Mouse (Mus musculus): ENCODE results near the gene Il27ra. TPM values are rescaled to one million over a fixed set of nuclear protein-coding genes. Genes with fewer than 3 reads are reported as not detected.

The Il27ra gene
- polyA plus RNA-seq, 1 experiment from 2014 or later = 0.13 TPM

GRCm38 (mm10) chr8:84039050-84039449 lies 3.3 kb downstream of the Il27ra start:
- Histone ChIP-seq H3K4me1 (ENCODE audit: control insufficient read depth, insufficient read depth, low read length) (peaks cover 5% of the 10 kb centered on the region; the same call in 1 of the 2 replicates), H3K9me3 (ENCODE audit: control insufficient read depth, low read length) (no peaks in the 10 kb centered on the region), H3K4me2 (ENCODE audit: low read depth) (no peak overlapping the region), H3K27ac (ENCODE audit: low read depth, low read length) (no peak overlapping the region), H3K9ac (ENCODE audit: low read length) (no peak overlapping the region), H3K27me3 (ENCODE audit: control insufficient read depth, insufficient read depth, low read length) (peaks cover 31% of the 10 kb centered on the region), H3K36me3 (ENCODE audit: control insufficient read depth, insufficient read depth, low read length) (no peaks in the 10 kb centered on the region), H3K4me3 (ENCODE audit: low read depth, low read length) (no peak overlapping the region)
- ATAC-seq (ENCODE audit: insufficient read depth, low FRiP score, low TSS enrichment) (no peak), DNase-seq (ENCODE audit: low spot score) (peak; percentile 85)
- 10% methylated on average over 5 of the region's 5 CpGs for WGBS

GRCm38 (mm10) chr8:84038015-84038414 lies 4.4 kb downstream of the Il27ra start:
- Histone ChIP-seq H3K9me3 (ENCODE audit: control insufficient read depth, low read length) (no peaks in the 10 kb centered on the region), H3K36me3 (ENCODE audit: control insufficient read depth, insufficient read depth, low read length) (no peaks in the 10 kb centered on the region), H3K27ac (ENCODE audit: low read depth, low read length) (no peak overlapping the region), H3K9ac (ENCODE audit: low read length) (no peak overlapping the region), H3K4me2 (ENCODE audit: low read depth) (no peak overlapping the region), H3K4me1 (ENCODE audit: control insufficient read depth, insufficient read depth, low read length) (peaks cover 5% of the 10 kb centered on the region; the same call in 1 of the 2 replicates), H3K4me3 (ENCODE audit: low read depth, low read length) (no peak overlapping the region), H3K27me3 (ENCODE audit: control insufficient read depth, insufficient read depth, low read length) (peaks cover 21% of the 10 kb centered on the region)
- 80% methylated on average over 5 of the region's 5 CpGs for WGBS
- no peak for DNase-seq (ENCODE audit: low spot score)
- no peak for ATAC-seq (ENCODE audit: insufficient read depth, low FRiP score, low TSS enrichment)

GRCm38 (mm10) chr8:84032777-84033176 lies 9.6 kb downstream of the Il27ra start:
- ATAC-seq (ENCODE audit: insufficient read depth, low FRiP score, low TSS enrichment) (no peak), DNase-seq (ENCODE audit: low spot score) (no peak)
- Histone ChIP-seq H3K27ac (ENCODE audit: low read depth, low read length) (no peak overlapping the region), H3K9me3 (ENCODE audit: control insufficient read depth, low read length) (no peaks in the 10 kb centered on the region), H3K4me2 (ENCODE audit: low read depth) (no peak overlapping the region), H3K9ac (ENCODE audit: low read length) (no peak overlapping the region), H3K36me3 (ENCODE audit: control insufficient read depth, insufficient read depth, low read length) (no peaks in the 10 kb centered on the region), H3K27me3 (ENCODE audit: control insufficient read depth, insufficient read depth, low read length) (0 out of 2 replicates have a peak, but pooled peaks cover 6% of the 10 kb centered on the region), H3K4me1 (ENCODE audit: control insufficient read depth, insufficient read depth, low read length) (no peaks in the 10 kb centered on the region), H3K4me3 (ENCODE audit: low read depth, low read length) (no peak overlapping the region)
- 76% methylated on average over 4 of the region's 4 CpGs for WGBS

DNA sequence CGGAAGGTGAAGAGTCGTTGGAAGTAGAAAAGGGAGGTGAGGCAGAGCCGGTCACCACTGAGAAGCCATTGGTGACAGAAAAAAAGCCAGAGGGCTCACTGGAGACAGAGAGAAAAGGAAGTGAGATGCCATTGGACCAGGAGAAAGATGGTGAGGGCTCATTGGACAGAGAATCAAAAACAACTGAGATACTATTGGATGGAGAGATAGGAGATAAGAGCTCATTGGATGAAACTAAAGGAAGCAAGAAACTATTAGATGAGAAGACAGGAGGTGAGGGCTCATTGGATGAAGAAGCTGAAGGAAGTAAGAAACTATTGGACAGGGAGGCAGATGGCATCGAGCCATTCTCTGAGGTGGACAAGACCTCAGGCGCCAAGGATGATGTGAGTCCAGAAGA lies 13.1 kb downstream of the Il27ra start:
- Histone ChIP-seq H3K4me1 (ENCODE audit: control insufficient read depth, insufficient read depth, low read length) (no peaks in the 10 kb centered on the region), H3K4me2 (ENCODE audit: low read depth) (no peak overlapping the region), H3K27ac (ENCODE audit: low read depth, low read length) (no peak overlapping the region), H3K4me3 (ENCODE audit: low read depth, low read length) (no peak overlapping the region), H3K9me3 (ENCODE audit: control insufficient read depth, low read length) (no peaks in the 10 kb centered on the region), H3K9ac (ENCODE audit: low read length) (no peak overlapping the region), H3K27me3 (ENCODE audit: control insufficient read depth, insufficient read depth, low read length) (peaks cover 28% of the 10 kb centered on the region), H3K36me3 (ENCODE audit: control insufficient read depth, insufficient read depth, low read length) (no peaks in the 10 kb centered on the region)
- no peak for ATAC-seq (ENCODE audit: insufficient read depth, low FRiP score, low TSS enrichment)
- DNase-seq (ENCODE audit: low spot score) = no peak
- WGBS = 88% methylated on average over 5 of the region's 5 CpGs

DNA sequence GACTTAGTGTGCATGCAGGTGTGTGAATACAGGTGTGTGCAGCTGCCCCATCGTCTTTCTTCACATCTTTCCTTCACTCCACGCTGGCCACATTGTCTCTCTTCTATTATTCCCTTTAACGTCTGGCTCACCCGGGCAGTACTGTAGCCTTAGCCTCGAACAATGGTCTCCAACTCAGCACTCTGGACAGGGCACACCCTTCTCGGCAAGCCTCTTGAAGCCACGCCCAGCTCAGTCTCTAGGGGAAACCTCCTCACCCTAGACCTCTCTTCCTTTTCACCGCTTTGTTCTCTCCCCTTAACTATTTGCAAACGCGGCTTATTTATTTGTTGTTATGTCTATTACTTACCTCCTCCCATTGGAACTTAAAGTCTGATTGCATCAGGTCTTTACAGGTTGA lies 14.9 kb downstream of the Il27ra start:
- ATAC-seq (ENCODE audit: insufficient read depth, low FRiP score, low TSS enrichment) = no peak
- no peak for DNase-seq (ENCODE audit: low spot score)
- Histone ChIP-seq H3K4me3 (ENCODE audit: low read depth, low read length) (no peak overlapping the region), H3K9ac (ENCODE audit: low read length) (no peak overlapping the region), H3K27ac (ENCODE audit: low read depth, low read length) (no peak overlapping the region), H3K9me3 (ENCODE audit: control insufficient read depth, low read length) (no peaks in the 10 kb centered on the region), H3K4me1 (ENCODE audit: control insufficient read depth, insufficient read depth, low read length) (no peaks in the 10 kb centered on the region), H3K4me2 (ENCODE audit: low read depth) (no peak overlapping the region), H3K36me3 (ENCODE audit: control insufficient read depth, insufficient read depth, low read length) (no peaks in the 10 kb centered on the region), H3K27me3 (ENCODE audit: control insufficient read depth, insufficient read depth, low read length) (peaks cover 28% of the 10 kb centered on the region)
- 11% methylated on average over 10 of the region's 10 CpGs for WGBS

- WGBS = 1% methylated on average over 41 of the region's 41 CpGs
- Histone ChIP-seq H3K4me1 (ENCODE audit: control insufficient read depth, insufficient read depth, low read length) (peaks cover 3% of the 10 kb centered on the region; the same call in 1 of the 2 replicates), H3K4me3 (ENCODE audit: low read depth, low read length) (peak overlapping the region; percentile 43), H3K27me3 (ENCODE audit: control insufficient read depth, insufficient read depth, low read length) (peaks cover 34% of the 10 kb centered on the region), H3K36me3 (ENCODE audit: control insufficient read depth, insufficient read depth, low read length) (no peaks in the 10 kb centered on the region), H3K9ac (ENCODE audit: low read length) (peak overlapping the region; percentile 56), H3K9me3 (ENCODE audit: control insufficient read depth, low read length) (no peaks in the 10 kb centered on the region), H3K4me2 (ENCODE audit: low read depth) (peak overlapping the region; percentile 72), H3K27ac (ENCODE audit: low read depth, low read length) (no peak overlapping the region)
- DNase-seq (ENCODE audit: low spot score) = peak; percentile 82
- ATAC-seq (ENCODE audit: insufficient read depth, low FRiP score, low TSS enrichment) = peak; percentile 78
Observed at GRCm38 (mm10) chr8:84025863-84026262, 16.5 kb downstream of the Il27ra start.

DNA sequence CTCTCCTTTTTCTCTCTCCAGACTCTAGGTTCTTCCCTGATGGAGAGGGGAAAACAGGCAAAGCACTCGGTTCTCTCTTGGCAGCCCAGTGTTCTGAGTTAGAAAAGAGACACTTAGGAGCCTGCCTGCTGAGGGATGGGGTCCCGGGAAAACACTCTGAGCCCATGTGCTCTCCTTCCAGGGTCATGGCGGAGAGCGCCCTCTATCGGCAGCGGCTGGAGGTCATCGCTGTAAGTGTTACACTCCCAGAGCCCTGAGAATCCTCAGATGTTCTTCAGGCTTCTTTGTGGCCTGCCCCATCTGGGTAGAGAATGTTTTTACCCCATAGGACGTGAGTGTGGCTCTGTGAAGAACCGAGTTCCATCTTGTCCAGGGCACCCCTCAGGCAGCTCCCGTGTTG lies 18.2 kb downstream of the Il27ra start:
- Histone ChIP-seq H3K36me3 (ENCODE audit: control insufficient read depth, insufficient read depth, low read length) (no peaks in the 10 kb centered on the region), H3K9ac (ENCODE audit: low read length) (no peak overlapping the region), H3K4me3 (ENCODE audit: low read depth, low read length) (no peak overlapping the region), H3K4me2 (ENCODE audit: low read depth) (no peak overlapping the region), H3K9me3 (ENCODE audit: control insufficient read depth, low read length) (no peaks in the 10 kb centered on the region), H3K27ac (ENCODE audit: low read depth, low read length) (no peak overlapping the region), H3K4me1 (ENCODE audit: control insufficient read depth, insufficient read depth, low read length) (peaks cover 3% of the 10 kb centered on the region; the same call in 1 of the 2 replicates), H3K27me3 (ENCODE audit: control insufficient read depth, insufficient read depth, low read length) (peaks cover 34% of the 10 kb centered on the region)
- ATAC-seq (ENCODE audit: insufficient read depth, low FRiP score, low TSS enrichment) = no peak
- 9% methylated on average over 10 of the region's 10 CpGs for WGBS
- DNase-seq (ENCODE audit: low spot score) = peak; percentile 69

DNA sequence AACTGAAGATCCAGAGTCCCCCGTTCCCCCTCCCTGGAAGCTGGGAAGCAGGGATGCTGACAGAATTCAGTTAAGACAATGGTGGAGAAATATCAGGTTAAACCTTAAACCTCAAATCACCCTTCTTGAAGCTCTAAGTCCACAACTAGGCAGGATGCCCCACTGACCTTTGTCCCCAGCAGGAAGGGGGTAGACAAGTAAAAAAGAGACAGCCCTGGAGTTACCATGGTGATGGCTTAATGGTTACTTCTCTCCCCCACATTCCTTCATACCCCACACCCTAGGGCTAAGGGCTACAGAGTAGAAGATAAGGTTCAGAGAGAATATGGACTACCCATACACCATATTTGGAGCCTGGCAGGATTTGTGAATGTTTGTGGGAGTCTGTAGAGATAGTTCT lies 18.8 kb downstream of the Il27ra start:
- DNase-seq (ENCODE audit: low spot score) (no peak), ATAC-seq (ENCODE audit: insufficient read depth, low FRiP score, low TSS enrichment) (no peak)
- no peak overlapping the region for H3K27ac ChIP-seq (ENCODE audit: low read depth, low read length)
- H3K9ac ChIP-seq (ENCODE audit: low read length) = no peak overlapping the region
- no peaks in the 10 kb centered on the region for H3K9me3 ChIP-seq (ENCODE audit: control insufficient read depth, low read length)
- peaks cover 3% of the 10 kb centered on the region; the same call in 1 of the 2 replicates for H3K4me1 ChIP-seq (ENCODE audit: control insufficient read depth, insufficient read depth, low read length)
- 56% methylated on average over 1 of the region's 1 CpGs for WGBS
- no peaks in the 10 kb centered on the region for H3K36me3 ChIP-seq (ENCODE audit: control insufficient read depth, insufficient read depth, low read length)
- H3K4me3 ChIP-seq (ENCODE audit: low read depth, low read length) = no peak overlapping the region
- H3K4me2 ChIP-seq (ENCODE audit: low read depth) = no peak overlapping the region
- H3K27me3 ChIP-seq (ENCODE audit: control insufficient read depth, insufficient read depth, low read length) = peaks cover 33% of the 10 kb centered on the region

DNA sequence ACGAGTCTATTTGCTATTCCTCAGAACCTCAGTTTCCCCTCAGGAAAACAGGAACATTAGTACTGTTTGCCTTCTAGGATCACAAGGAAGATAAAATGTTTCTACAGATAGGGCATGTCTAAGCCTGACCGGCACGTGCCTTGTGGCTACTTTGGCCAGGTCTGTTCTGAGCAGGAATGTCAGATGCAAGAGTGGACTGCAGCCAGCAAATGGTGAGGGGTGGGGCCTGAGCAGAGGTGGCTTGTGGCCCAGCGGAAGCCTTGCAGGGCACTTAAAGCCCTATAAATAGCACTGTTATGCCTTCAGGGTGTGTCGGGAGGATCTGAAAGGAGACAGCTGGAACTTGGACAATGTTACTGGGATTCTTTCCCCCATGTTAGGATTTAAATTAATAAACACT lies 19.3 kb downstream of the Il27ra start:
- no peak for ATAC-seq (ENCODE audit: insufficient read depth, low FRiP score, low TSS enrichment)
- 34% methylated on average over 5 of the region's 5 CpGs for WGBS
- H3K9ac ChIP-seq (ENCODE audit: low read length) = no peak overlapping the region
- H3K27ac ChIP-seq (ENCODE audit: low read depth, low read length) = no peak overlapping the region
- no peaks in the 10 kb centered on the region for H3K36me3 ChIP-seq (ENCODE audit: control insufficient read depth, insufficient read depth, low read length)
- H3K4me1 ChIP-seq (ENCODE audit: control insufficient read depth, insufficient read depth, low read length) = peaks cover 3% of the 10 kb centered on the region; the same call in 1 of the 2 replicates
- no peak overlapping the region for H3K4me3 ChIP-seq (ENCODE audit: low read depth, low read length)
- no peak overlapping the region for H3K4me2 ChIP-seq (ENCODE audit: low read depth)
- peaks cover 29% of the 10 kb centered on the region for H3K27me3 ChIP-seq (ENCODE audit: control insufficient read depth, insufficient read depth, low read length)
- DNase-seq (ENCODE audit: low spot score) = no peak
- no peaks in the 10 kb centered on the region for H3K9me3 ChIP-seq (ENCODE audit: control insufficient read depth, low read length)

Data from neural tube, embryonic 11.5 days (tissue).